Mouse (Mus musculus): ENCODE results near the gene Cog2. TPM values are rescaled to one million over a fixed set of nuclear protein-coding genes. Genes with fewer than 3 reads are reported as not detected.

Gene Cog2
- total RNA-seq, 2 experiments from 2014 or later, result 17.1 to 17.7 TPM

DNA sequence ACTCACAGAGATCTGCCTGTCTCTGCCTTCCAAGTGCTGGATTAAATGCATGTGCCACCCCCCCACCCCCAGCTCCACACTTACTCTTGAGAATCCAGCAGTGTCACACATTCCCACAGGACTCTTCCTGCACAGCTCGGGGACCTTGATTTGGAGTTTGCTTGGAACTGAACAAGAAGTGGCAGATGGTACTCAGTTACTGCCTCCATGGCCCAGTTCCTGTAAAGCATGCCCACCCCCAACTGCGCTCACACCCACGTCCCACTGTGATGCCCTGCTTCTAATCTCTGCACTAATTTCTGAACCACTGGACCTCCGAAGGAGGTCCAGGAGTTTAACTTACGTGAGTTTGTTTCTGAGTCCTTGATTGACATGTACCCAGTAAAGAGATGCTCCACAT is 23.7 kb upstream of the Cog2 start:
- no peak for DNase-seq
- no peak for TF ChIP-seq CTCF (IDR thresholded peaks at IDR 0.05)
- intact Hi-C loops (cut with DNase I), result no loop called here
- Histone ChIP-seq H3K4me3 (no peak overlapping the region), H3K27ac (no peak overlapping the region)

- TF ChIP-seq CTCF (IDR thresholded peaks at IDR 0.05), result no peak
- no peak overlapping the region for H3K4me3 ChIP-seq
- intact Hi-C loops (cut with DNase I), result no loop called here
- no peak overlapping the region for H3K27ac ChIP-seq
- DNase-seq, result no peak
These were observed 22.2 kb upstream of the Cog2 start for GRCm38 (mm10) chr8:124498398-124498797.

DNA sequence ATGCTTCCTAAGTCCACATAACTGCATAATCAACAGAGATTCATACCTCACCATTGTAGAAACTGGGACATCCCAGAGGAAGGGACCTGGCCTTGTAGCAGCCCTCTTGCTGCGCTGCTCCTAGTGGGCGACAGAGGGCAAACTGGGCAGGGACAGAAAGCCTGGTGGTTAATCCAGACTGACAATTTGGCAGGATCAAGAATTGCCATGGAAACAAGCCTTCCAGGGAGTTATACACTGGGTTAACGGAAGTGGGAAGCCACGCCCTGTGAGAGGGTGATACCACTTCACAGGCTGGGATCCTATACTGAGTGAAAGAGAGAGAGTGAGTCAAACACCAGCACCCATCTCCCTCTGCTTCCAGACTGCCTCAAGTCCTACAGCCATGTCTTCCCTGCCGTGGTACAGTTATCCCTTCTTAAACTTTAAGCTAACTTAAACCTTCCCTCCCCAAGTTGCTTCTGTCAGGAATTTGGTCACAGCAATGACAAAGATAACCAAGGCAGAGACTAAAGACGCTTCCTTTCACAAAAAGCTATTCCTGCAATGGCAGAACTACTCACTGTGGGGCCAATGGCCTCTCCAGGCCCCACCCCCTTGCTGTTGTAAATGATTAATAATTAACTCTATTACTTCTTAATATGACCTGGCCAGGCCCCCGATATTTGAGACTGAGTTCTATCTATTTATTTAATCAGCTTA is 21.2 kb upstream of the Cog2 start:
- TF ChIP-seq CTCF (IDR thresholded peaks at IDR 0.05), result peak; percentile 3; the same call in 1 of the 2 replicates
- intact Hi-C loops (cut with DNase I), result no loop called here
- no peak overlapping the region for H3K4me3 ChIP-seq
- no peak for DNase-seq
- no peak overlapping the region for H3K27ac ChIP-seq

DNA sequence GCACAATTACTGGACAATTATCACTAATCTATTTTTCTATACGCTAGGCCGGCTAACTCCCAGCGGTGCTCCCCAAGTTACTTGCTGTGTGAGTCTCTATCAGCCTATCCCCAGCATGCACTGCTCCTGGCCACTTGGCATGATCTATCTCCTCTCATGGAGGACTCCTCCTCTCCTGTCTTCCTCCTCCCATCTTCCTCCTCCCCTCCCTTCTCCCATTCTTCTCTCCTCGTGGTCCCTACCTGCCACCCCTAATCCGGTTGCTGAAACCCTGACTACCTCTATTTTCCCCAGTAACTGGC is 20.7 kb upstream of the Cog2 start:
- intact Hi-C loops (cut with DNase I), result loop anchor here (10.0 kb wide), 1 partner anchor 95 kb away; no protein-coding TSS in a partner anchor
- no peak for TF ChIP-seq CTCF (IDR thresholded peaks at IDR 0.05)
- Histone ChIP-seq H3K4me3 (no peak overlapping the region), H3K27ac (no peak overlapping the region)
- DNase-seq, result no peak

DNA sequence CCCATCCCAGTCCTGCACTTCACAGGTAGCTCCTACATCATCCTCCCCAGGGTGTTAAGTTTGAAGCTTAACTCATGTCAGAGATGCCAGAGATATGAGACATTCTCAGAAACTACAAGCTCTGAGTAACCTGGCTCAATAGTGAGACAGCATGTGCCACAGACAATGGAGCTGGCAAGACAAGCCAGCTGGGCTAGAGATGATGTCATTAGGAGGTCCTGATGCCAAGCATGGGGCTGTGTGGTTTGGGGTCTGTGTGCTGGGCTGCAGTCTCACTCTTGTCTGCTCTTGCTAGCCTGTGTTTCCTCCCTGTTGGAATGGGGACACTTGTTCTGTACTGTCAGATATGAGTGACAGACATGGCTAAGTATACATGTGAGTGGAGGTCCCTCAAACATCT is 14.9 kb upstream of the Cog2 start:
- no peak for TF ChIP-seq CTCF (IDR thresholded peaks at IDR 0.05)
- Histone ChIP-seq H3K4me3 (no peak overlapping the region), H3K27ac (no peak overlapping the region)
- DNase-seq, result no peak
- intact Hi-C loops (cut with DNase I), result loop anchor here (10.0 kb wide), 1 partner anchor 101 kb away; no protein-coding TSS in a partner anchor

- Histone ChIP-seq H3K4me3 (no peak overlapping the region), H3K27ac (no peak overlapping the region)
- TF ChIP-seq CTCF (IDR thresholded peaks at IDR 0.05), result no peak
- no peak for DNase-seq
- intact Hi-C loops (cut with DNase I), result loop anchor here (10.0 kb wide), 1 partner anchor 103 kb away; no protein-coding TSS in a partner anchor
These were observed 12.8 kb upstream of the Cog2 start for GRCm38 (mm10) chr8:124507572-124508320.

- TF ChIP-seq CTCF (IDR thresholded peaks at IDR 0.05), result no peak
- intact Hi-C loops (cut with DNase I), result loop anchor here (10.0 kb wide), 1 partner anchor 104 kb away; no protein-coding TSS in a partner anchor
These were observed 12.3 kb upstream of the Cog2 start for GRCm38 (mm10) chr8:124508321-124508695.

DNA sequence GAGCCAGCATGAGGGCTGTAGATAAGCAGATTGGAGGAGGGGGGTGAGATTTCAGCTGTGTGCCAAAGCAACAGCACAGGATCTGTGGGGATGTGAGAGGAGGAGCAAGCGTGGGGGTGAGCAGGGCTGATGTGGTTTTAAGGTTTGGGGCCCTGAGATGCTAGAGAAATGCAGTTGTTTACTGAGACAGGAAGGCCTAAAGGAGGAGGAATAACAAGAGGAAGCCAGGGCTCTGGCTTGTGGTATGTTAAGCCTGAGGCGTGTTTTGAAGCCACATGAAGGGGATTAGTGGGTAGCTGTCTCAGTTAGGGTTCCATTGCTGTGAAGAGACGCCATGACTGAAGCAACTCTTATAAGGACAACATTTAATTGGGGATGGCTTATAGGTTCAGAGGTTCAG is 11.4 kb upstream of the Cog2 start:
- intact Hi-C loops (cut with DNase I), result loop anchor here (10.0 kb wide), 1 partner anchor 104 kb away; no protein-coding TSS in a partner anchor
- TF ChIP-seq CTCF (IDR thresholded peaks at IDR 0.05), result no peak
- DNase-seq, result no peak
- H3K27ac ChIP-seq, result no peak overlapping the region
- H3K4me3 ChIP-seq, result no peak overlapping the region

More at GRCm38 (mm10) chr8:124508321-124508695, 12.3 kb upstream of the Cog2 start:
- Histone ChIP-seq H3K4me3 (no peak overlapping the region), H3K27ac (no peak overlapping the region)
- no peak for DNase-seq

DNA sequence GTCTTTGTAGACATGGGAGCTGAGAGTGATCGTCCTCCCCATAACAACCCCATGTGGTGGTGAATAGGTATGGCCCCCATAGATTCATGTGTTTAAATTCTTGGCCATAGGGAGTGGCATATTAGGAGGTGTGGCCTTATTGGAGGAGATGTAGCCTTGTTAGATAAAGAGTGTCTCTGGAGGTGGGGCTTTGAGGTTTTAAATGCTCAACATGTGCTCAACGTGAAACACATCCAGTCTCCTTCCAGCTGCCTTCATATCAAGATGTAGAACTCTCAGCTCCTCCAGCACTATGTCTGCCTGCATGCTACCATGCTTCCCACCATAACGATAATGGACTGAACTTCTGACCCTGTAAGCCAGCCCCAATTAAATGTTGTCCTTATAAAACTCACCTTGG is 4.5 kb upstream of the Cog2 start:
- intact Hi-C loops (cut with DNase I), result no loop called here
- Histone ChIP-seq H3K27ac (no peak overlapping the region), H3K4me3 (no peak overlapping the region)
- TF ChIP-seq CTCF (IDR thresholded peaks at IDR 0.05), result no peak
- DNase-seq, result no peak

GRCm38 (mm10) chr8:124516525-124516924 is 4.0 kb upstream of the Cog2 start:
- H3K4me3 ChIP-seq, result no peak overlapping the region
- no peak for TF ChIP-seq CTCF (IDR thresholded peaks at IDR 0.05)
- intact Hi-C loops (cut with DNase I), result no loop called here
- H3K27ac ChIP-seq, result no peak overlapping the region; the same call in 1 of the 2 replicates
- no peak for DNase-seq

DNA sequence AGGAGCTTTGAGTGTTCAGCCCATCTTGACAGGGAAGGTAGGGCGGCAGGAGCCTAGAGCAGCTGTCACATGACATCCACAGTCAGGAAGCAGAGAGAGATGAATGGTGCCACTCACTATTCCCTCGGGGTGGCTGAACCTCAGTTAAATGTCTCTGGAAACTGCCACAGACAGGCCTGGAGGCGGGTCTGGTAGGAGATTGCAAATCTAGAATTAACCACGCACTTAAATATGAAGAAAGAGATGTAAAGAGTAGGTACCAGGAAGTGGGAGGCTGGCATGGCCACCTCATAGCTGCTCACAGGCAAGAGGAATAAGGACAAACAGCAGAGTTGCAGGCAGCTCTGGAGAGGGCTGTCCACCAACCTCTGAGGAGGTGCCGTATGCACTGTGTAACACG is 3.4 kb upstream of the Cog2 start:
- no peak for TF ChIP-seq CTCF (IDR thresholded peaks at IDR 0.05)
- no peak for DNase-seq
- H3K27ac ChIP-seq, result peak overlapping the region; percentile 12; the same call in 1 of the 2 replicates
- no peak overlapping the region for H3K4me3 ChIP-seq
- intact Hi-C loops (cut with DNase I), result no loop called here

- peak; percentile 13 for DNase-seq
- H3K27ac ChIP-seq, result no peak overlapping the region
- TF ChIP-seq CTCF (IDR thresholded peaks at IDR 0.05), result no peak
- intact Hi-C loops (cut with DNase I), result loop anchor here (5.0 kb wide), 1 partner anchor 50 kb away; no protein-coding TSS in a partner anchor
- H3K4me3 ChIP-seq, result peak overlapping the region; percentile 98
These were observed 1.4 kb downstream of the Cog2 start for GRCm38 (mm10) chr8:124521946-124522345.

- intact Hi-C loops (cut with DNase I), result no loop called here
These were observed 5.7 kb downstream of the Cog2 start for GRCm38 (mm10) chr8:124526261-124526660.

More at GRCm38 (mm10) chr8:124526261-124526660, 5.7 kb downstream of the Cog2 start:
- peak; percentile 15 for DNase-seq
- no peak for TF ChIP-seq CTCF (IDR thresholded peaks at IDR 0.05)
- Histone ChIP-seq H3K4me3 (no peak overlapping the region), H3K27ac (no peak overlapping the region)
